9 mouse cellular contexts compared by ENCODE assay signal in the genomic region with DNA sequence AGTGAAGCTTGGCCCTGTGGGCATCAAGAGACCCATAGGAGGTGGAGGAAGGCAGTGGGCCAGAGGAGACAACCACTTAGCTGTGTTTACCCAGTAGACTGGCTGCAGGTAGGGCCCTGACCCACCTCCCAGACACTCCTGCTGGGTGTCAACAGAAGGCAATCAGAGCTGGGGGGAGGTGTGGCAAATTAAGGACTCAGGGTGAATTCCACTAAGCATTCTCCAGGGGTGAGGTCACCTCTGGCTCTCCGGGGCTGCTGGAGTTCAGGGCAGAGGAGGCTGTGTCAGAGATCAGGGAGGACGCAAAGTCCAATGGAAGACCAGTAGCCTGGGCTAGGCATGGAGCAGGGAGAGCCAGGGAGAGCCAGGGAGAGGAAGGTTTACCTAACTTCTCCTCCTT. TPM values are rescaled to one million over a fixed set of nuclear protein-coding genes. Genes with fewer than 3 reads are reported as not detected.
DNase-seq lines count a peak whose midpoint lies in the region; ATAC-seq and TF ChIP-seq lines count a peak whose summit lies in the region.
"Had no signal": no experiment of that assay in that cellular context is flagged by ENCODE, and none has a peak within 500 bp of the region (broad histone marks: within the 10 kb centered on the region; RNA-seq: fewer than 3 reads in every experiment).

No protein-coding gene starts in this region.

- no peak overlapping the region for H3K4me2 ChIP-seq in heart, embryonic 15.5 days

- peaks cover 40% of the 10 kb centered on the region for H3K4me1 ChIP-seq in heart, embryonic 15.5 days (replicated peaks)
- H3K4me1 ChIP-seq in limb, embryonic 10.5 days: peaks cover 52% of the 10 kb centered on the region
- peaks cover 27% of the 10 kb centered on the region for H3K4me1 ChIP-seq in small intestine, adult 2 months (ENCODE audit: control insufficient read depth, insufficient read depth, insufficient read length, low read length)

- no peak for TF ChIP-seq CTCF in gastrocnemius, adult 2 months (IDR thresholded peaks at IDR 0.05)
- TF ChIP-seq CTCF in small intestine, adult 2 months (IDR thresholded peaks at IDR 0.05; ENCODE audit: extremely low read depth, insufficient read length, insufficient replicate concordance, low read depth, low read length): no peak
- TF ChIP-seq CTCF in left cerebral cortex, adult 2 months (IDR thresholded peaks at IDR 0.05): no peak

- no peaks in the 10 kb centered on the region for H3K9me3 ChIP-seq in heart, embryonic 15.5 days (replicated peaks)
- no peaks in the 10 kb centered on the region for H3K9me3 ChIP-seq in limb, embryonic 10.5 days (replicated peaks)

- DNase-seq in gastrocnemius, adult 2 months: peak; percentile 49
- DNase-seq in gastrocnemius, postnatal 10 days: no peak
- DNase-seq in limb, embryonic 10.5 days (ENCODE audit: low spot score): no peak
- DNase-seq in cerebellum, postnatal 10 days: no peak
- DNase-seq in left cerebral cortex, adult 9 months (ENCODE audit: low spot score in 2 of 2): no peak
- DNase-seq in left cerebral cortex, adult 2 months (ENCODE audit: extremely low spot score in 1 of 2, low spot score in 2 of 2): no peak

- no peak overlapping the region for H3K9ac ChIP-seq in heart, embryonic 15.5 days

- H3K27me3 ChIP-seq in heart, embryonic 15.5 days: no peaks in the 10 kb centered on the region
- H3K27me3 ChIP-seq in limb, embryonic 10.5 days (ENCODE audit: low read depth, poor library complexity, severe bottlenecking): peaks cover 3% of the 10 kb centered on the region; the same call in 1 of the 2 replicates
- no peaks in the 10 kb centered on the region for H3K27me3 ChIP-seq in small intestine, adult 2 months (ENCODE audit: control insufficient read depth, insufficient read depth, low read length)

- intact Hi-C loops in gastrocnemius, adult 2 months (cut with DNase I): loop anchor here (5.0 kb wide), 1 partner anchor 69 kb away; a partner anchor contains a TSS
- intact Hi-C loops in left cerebral cortex, adult 2 months (cut with DNase I): no loop called here

- H3K4me3 ChIP-seq in gastrocnemius, adult 2 months: no peak overlapping the region
- no peak overlapping the region for H3K4me3 ChIP-seq in heart, embryonic 15.5 days
- no peak overlapping the region for H3K4me3 ChIP-seq in limb, embryonic 10.5 days
- no peak overlapping the region for H3K4me3 ChIP-seq in small intestine, adult 2 months (ENCODE audit: low read depth, low read length)
- no peak overlapping the region for H3K4me3 ChIP-seq in left cerebral cortex, adult 2 months

- peak overlapping the region; percentile 90 for H3K27ac ChIP-seq in gastrocnemius, adult 2 months
- H3K27ac ChIP-seq in heart, embryonic 15.5 days: peak overlapping the region; percentile 63
- 0 out of 2 replicates have a peak overlapping the region, but pooled peaks have one; percentile 37 for H3K27ac ChIP-seq in limb, embryonic 10.5 days
- peak overlapping the region; percentile 49; the same call in 1 of the 2 replicates for H3K27ac ChIP-seq in small intestine, adult 2 months (ENCODE audit: insufficient read depth, low read depth, low read length)
- H3K27ac ChIP-seq in left cerebral cortex, adult 2 months: no peak overlapping the region
- H3K27ac ChIP-seq: hindbrain, postnatal 0 days had no signal

- peak; percentile 55; the same call in 1 of the 2 replicates for ATAC-seq in heart, embryonic 15.5 days (replicated peaks; ENCODE audit: insufficient number of reproducible peaks, insufficient read depth, low FRiP score, low read depth)
- ATAC-seq: hindbrain, postnatal 0 days had no signal

- H3K36me3 ChIP-seq in heart, embryonic 15.5 days: peaks cover 20% of the 10 kb centered on the region
- peaks cover 30% of the 10 kb centered on the region for H3K36me3 ChIP-seq in limb, embryonic 10.5 days
- peaks cover 22% of the 10 kb centered on the region for H3K36me3 ChIP-seq in small intestine, adult 2 months (ENCODE audit: control insufficient read depth, insufficient read depth, low read length)

- WGBS in heart, embryonic 15.5 days: 15% methylated on average over 2 of the region's 2 CpGs
- 11% methylated on average over 2 of the region's 2 CpGs for WGBS in limb, embryonic 10.5 days
- WGBS in small intestine, adult 2 months: 16% methylated on average over 2 of the region's 2 CpGs

- 0 out of 2 replicates have a peak, but pooled peaks have one; percentile 38 for TF ChIP-seq POLR2A in small intestine, adult 2 months (IDR thresholded peaks at IDR 0.05; ENCODE audit: low read depth, low read length)

RNA-seq across cellular contexts. Expression of a gene that starts 17.7 kb away (rescaled TPM):
- 100 to 1,000 TPM; 189 to 247 TPM for total RNA-seq in gastrocnemius, adult 2 months (2021)
- total RNA-seq in gastrocnemius, postnatal 10 days (2021): 100 to 1,000 TPM; 198 to 232 TPM
- 251 and 280 TPM in 2 replicates for polyA plus RNA-seq in heart, embryonic 15.5 days (2015; fragmentation: Nextera tagmentation; extraction: Ambion mirVana)
- 287 and 339 TPM in 2 replicates for polyA plus RNA-seq in limb, embryonic 10.5 days (2016; fragmentation: Nextera tagmentation; extraction: Ambion mirVana)
- polyA plus RNA-seq in small intestine, adult 2 months (2012; rRNA removed): 157 and 222 TPM in 2 replicates
- 100 to 1,000 TPM; 139 to 143 TPM for total RNA-seq in left cerebral cortex, adult 2 months (2021)

RNA-seq across cellular contexts. Expression of a gene that starts 45.5 kb away (rescaled TPM):
- total RNA-seq in gastrocnemius, adult 2 months (2021): under 1 TPM; 0.43 to 0.84 TPM
- 1 to 10 TPM; 2.2 to 2.8 TPM for total RNA-seq in gastrocnemius, postnatal 10 days (2021)
- polyA plus RNA-seq in heart, embryonic 15.5 days (2015; fragmentation: Nextera tagmentation; extraction: Ambion mirVana): 0.48 and 1.2 TPM in 2 replicates
- polyA plus RNA-seq in limb, embryonic 10.5 days (2016; fragmentation: Nextera tagmentation; extraction: Ambion mirVana): 7.3 and 7.7 TPM in 2 replicates
- polyA plus RNA-seq in small intestine, adult 2 months (2012; rRNA removed): 0.90 and 1.7 TPM in 2 replicates
- total RNA-seq in left cerebral cortex, adult 2 months (2021): 10 to 100 TPM; 10.9 to 11.9 TPM

RNA-seq across cellular contexts. Expression of a gene that starts 59.5 kb away (rescaled TPM):
- 10 to 100 TPM; 57.7 to 63.5 TPM for total RNA-seq in gastrocnemius, adult 2 months (2021)
- total RNA-seq in gastrocnemius, postnatal 10 days (2021): 10 to 100 TPM; 80.8 to 85.2 TPM
- polyA plus RNA-seq in heart, embryonic 15.5 days (2015; fragmentation: Nextera tagmentation; extraction: Ambion mirVana): 108 and 130 TPM in 2 replicates
- 260 and 285 TPM in 2 replicates for polyA plus RNA-seq in limb, embryonic 10.5 days (2016; fragmentation: Nextera tagmentation; extraction: Ambion mirVana)
- polyA plus RNA-seq in small intestine, adult 2 months (2012; rRNA removed): 50.1 and 89.4 TPM in 2 replicates
- 100 to 1,000 TPM; 101 to 102 TPM for total RNA-seq in left cerebral cortex, adult 2 months (2021)
